Mouse (Mus musculus) embryonic stem cell, embryonic (primary cell): ENCODE measurements at regions not wholly inside any gene's neighbourhood (a gene's known extent, or its start where the extent isn't known, plus 50 kb on each side); places are given as distances from the start of the nearest gene placed in this dataset.
"Not testable (repeated sequence)": the region's sequence is repeated elsewhere in the genome, so short reads cannot be mapped to it uniquely, and the experiment has no call there.

Experiments
- CTCF ChIA-PET, 4 experiments: fragments of 300-600 bp in 2 of 4; fragments of 350-600 bp in 2 of 4; sonication (Branson Sonifier 250); formaldehyde crosslinking; loops; one replicate each; lab custom pipeline; 2022; ENCODE audit warnings: inconsistent platforms in 2 of 4; lab: Charles Lee
- POLR2A ChIA-PET, 4 experiments: fragments of 300-600 bp in 2 of 4; fragments of 350-600 bp in 2 of 4; sonication (Branson Sonifier 250); formaldehyde crosslinking; loops; one replicate each; lab custom pipeline; 2022; ENCODE audit warnings: antibody characterized with exemption in 4 of 4, inconsistent platforms in 1 of 4; lab: Charles Lee

DNA sequence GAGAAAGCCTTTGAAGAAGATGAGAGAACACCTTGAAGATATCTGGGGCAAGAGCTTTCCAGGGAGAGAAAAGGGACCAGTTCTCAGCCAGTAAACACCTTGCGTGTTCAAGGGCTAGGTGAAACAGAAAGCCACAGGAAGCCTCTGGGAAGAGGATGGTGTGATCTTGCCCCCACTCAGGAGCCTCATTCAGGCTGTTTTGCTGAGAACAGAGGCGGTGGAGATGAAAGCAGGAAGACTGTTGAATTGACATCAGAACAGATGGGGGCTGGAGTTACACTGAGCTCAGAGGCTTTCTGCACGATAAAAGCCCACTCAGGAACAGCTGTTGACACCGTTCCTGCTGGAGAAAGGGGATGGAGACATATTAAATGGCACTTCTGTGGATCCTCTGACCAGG, 262.5 kb downstream of the Dad1 start:
- ChIA-PET POLR2A (no interaction called here), CTCF (no interaction called here)

DNA sequence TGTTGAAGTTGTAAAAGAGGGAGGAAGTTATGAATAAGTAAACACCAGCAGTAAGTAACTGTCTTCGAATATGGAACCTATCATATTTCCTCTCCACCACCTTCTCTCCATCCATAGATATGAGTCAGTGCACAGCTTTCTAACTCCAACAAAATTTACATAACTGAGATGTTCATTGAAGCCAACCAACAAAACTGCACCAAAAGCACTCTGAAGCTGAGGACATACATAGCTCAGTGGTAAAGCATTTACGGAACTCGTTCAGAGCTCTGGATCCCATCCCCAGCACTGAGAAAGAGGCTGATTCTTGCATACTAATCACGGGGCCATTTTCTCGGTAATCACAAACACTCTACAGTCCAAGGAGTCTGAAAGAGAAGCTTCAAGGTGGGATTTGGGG, 273.1 kb downstream of the Dad1 start:
- ChIA-PET POLR2A (interaction anchor here in 1 of 4 experiments (0.7 kb wide), 1 partner anchor 31 kb away, joined by 3 read pairs; no protein-coding TSS in a partner anchor), CTCF (interaction anchor here in 1 of 4 experiments (0.6 kb wide), 1 partner anchor 1854 kb away, joined by 13 read pairs; no protein-coding TSS in a partner anchor)

DNA sequence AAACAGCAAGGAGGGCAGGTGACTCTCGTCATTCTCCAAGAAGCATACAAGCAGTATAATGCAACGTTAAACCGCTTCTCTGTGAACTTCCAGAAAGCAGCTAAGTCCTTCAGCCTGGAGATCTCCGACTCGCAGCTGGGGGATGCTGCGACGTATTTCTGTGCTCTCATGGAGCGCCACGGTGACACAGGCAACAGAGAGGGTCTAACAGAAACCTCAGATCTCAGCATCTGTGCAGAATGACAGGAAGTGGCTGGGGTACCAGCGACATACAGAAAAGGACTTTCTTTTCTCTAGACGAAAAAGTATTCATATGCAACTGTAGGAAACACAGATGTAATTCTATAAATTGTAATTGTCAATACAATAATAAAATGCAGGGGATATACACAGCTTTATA, 292.5 kb downstream of the Dad1 start:
- CTCF ChIA-PET, result interaction anchor here in 1 of 4 experiments (0.7 kb wide), 1 partner anchor 629 kb away, joined by 3 read pairs; no protein-coding TSS in a partner anchor
- POLR2A ChIA-PET, result not testable (repeated sequence)

DNA sequence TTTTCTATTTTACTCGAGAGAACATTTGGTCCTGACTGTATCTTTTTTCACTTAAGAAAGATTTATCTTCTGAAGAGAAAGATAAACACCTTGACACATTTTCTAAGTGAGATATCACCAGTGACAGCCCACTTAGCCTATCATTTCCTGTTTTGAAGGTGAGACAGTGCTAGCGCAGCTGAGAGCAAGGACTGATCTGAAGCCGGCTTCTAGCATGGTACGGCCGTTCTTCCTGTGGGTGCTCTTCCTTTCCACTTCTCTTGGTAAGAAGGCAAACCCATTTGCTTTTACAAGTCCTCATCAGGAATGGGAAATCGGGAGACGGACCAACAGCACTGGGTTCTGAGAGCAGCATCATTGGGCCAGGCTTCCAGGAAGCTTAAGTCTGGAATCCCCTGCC, 293.1 kb downstream of the Dad1 start:
- ChIA-PET CTCF (interaction anchor here in 1 of 4 experiments (0.7 kb wide), 1 partner anchor 629 kb away, joined by 3 read pairs; no protein-coding TSS in a partner anchor), POLR2A (no interaction called here)

DNA sequence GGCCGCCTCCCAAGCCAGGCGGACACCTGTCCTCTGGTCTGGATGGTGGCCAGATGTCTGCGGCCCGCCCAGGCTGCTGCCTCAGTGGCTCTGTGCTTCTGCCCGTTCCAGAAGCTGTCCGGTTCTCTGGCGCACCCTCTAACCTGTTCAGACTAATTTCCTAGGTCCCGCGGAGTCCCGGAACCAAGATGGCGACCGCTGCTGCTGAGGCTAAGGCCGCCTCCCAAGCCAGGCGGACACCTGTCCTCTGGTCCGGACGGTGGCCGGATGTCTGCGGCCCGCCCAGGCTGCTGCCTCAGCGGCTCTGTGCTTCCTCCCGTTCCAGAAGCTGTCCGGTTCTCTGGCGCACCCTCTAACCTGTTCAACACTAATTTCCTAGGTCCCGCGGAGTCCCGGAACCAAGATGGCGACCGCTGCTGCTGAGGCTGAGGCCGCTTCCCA, 318.1 kb downstream of the Dad1 start:
- CTCF ChIA-PET, POLR2A ChIA-PET: not testable (repeated sequence)

DNA sequence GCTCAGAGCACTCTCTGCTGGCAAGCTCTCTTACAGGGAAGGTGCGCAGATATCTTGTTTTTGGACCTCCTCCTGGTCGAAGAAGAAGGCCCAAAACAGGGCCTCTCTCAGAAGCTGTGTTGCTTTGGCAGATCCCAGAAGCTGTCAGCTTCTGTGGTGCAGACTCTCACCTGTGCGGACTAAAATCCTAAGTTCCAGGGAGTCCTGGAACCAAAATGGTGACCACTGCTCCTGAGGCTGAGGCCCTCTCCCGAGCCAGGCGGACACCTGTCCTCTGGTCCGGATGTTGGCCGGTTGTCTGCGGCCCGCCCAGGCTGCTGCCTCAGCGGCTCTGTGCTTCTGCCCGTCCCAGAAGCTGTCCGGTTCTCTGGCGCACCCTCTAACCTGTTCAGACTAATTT, 318.6 kb downstream of the Dad1 start:
- POLR2A ChIA-PET, CTCF ChIA-PET: not testable (repeated sequence)

DNA sequence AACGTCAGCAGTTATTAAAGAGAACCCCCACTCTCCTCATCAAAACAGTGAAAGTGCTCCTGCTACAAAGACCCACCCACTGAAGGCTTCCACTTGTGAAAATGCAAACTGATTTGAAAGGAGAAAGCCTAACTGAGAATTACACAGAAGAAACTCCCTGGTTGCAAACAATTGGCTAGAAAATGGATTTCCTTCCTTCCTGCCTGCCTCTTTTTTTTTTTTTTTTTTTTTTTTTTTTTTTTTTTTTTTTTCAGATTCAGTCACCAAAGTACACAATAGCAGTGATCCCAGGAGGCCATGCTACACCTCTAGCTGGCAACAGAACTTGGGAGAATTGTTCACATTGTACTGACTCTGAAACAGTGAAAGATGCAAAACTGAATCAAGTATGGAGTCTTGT, 343.0 kb downstream of the Dad1 start:
- POLR2A ChIA-PET, result no interaction called here
- CTCF ChIA-PET, result no interaction called here

DNA sequence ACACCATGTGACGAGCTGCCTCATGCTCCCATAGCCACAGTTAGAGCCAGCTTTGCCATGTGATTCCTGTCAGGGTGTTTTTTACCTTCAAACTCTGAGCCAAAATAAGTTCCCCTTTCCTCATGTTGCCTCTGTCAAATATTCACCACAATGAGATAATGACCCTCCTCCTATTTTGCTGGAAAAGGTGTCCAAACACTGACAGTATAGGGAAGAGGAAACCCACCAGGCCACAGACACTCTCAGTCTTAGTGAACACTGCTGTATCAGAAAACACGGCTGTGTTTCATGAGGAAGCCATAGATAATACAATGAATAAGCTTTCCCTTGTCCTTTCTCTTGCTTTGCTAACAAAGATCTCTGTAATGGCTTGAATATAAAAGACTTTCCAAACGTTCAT, 349.3 kb downstream of the Dad1 start:
- ChIA-PET POLR2A (interaction anchor here in 1 of 4 experiments (1.3 kb wide), 1 partner anchor 14 kb away, joined by 3 read pairs; no protein-coding TSS in a partner anchor), CTCF (no interaction called here)

DNA sequence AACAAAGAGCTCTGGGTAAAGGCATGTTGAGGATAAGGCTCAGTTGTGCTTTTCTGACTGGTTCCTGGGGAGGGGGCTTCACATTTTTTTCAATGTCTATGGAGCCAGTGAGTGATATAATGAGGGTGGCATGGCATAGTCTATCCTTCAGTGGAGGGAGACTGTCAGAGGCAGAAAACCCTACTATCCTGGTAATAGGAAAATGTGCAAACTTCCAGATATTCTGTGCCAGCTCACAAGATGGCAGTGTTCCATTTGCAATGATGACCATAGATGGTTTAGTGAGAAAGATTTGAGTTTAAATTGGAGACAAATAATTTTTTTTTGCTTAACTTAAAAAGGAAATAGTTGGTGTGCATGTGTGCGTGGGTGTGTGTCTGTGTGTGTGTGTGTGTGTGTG, 352.8 kb downstream of the Dad1 start:
- CTCF ChIA-PET, result interaction anchor here in 1 of 4 experiments (0.7 to 1.4 kb wide), 2 partner anchors 13 to 16 kb away, joined by 3 to 4 read pairs; no protein-coding TSS in a partner anchor
- POLR2A ChIA-PET, result no interaction called here

DNA sequence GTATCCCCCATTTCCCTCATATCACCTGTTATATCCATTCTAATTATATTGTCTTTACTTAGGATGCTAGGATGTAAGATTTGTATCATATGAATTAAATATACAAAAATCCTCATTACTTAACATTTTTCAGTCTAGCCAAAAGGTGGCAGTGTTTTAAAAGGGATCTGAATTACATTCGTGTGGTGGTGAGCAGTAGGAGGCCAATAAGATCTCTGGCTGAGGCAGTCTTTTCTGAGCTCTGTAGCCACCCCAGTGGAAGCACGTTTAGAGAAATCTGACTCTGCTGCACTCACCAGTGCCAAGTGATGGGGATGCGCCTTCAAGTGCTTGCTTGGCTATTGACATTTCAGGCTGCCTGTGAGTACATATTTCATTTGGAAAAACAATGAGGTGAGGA, 372.6 kb downstream of the Dad1 start:
- CTCF ChIA-PET, result interaction anchor here in 2 of 4 experiments (0.5 to 0.7 kb wide), 2 partner anchors 77 to 271 kb away, joined by 3 to 5 read pairs; no protein-coding TSS in a partner anchor
- POLR2A ChIA-PET, result no interaction called here

DNA sequence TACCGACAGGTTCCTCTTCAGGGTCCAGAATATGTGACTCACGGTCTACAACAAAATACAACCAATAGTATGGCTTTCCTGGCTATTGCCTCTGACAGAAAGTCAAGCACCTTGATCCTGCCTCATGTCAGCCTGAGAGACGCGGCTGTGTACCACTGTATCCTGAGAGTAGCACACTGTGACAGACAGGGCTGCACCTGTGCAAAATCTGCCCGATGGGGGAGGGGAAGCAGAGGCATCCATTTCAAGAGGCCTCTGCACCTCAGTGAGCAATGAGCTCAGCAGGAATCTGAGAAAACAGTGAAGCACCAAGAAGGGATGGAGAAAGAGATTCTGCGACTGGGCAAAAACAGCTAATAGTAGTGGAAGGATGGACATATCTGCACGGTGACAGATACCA, 377.3 kb downstream of the Dad1 start:
- ChIA-PET CTCF (no interaction called here), POLR2A (no interaction called here)

DNA sequence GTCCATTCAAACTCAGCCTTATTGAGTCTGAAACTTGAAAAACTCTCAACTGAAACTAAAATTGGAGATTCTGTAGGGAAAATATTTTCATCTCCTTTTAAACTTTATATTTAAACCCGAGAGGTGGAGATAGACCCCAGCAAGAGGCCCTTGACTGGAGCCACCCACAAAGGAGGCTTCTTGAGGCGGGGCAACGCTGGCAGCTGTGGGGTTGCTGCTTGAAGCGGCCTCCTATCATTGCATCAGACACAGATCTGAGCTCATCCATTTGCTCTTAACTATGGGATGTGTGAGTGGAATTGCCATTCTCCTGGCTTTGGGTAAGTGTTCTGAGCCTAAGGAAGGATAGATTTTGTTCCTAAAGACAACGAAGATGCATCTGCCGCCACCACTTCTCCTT, 378.2 kb downstream of the Dad1 start:
- CTCF ChIA-PET, result no interaction called here
- POLR2A ChIA-PET, result no interaction called here

DNA sequence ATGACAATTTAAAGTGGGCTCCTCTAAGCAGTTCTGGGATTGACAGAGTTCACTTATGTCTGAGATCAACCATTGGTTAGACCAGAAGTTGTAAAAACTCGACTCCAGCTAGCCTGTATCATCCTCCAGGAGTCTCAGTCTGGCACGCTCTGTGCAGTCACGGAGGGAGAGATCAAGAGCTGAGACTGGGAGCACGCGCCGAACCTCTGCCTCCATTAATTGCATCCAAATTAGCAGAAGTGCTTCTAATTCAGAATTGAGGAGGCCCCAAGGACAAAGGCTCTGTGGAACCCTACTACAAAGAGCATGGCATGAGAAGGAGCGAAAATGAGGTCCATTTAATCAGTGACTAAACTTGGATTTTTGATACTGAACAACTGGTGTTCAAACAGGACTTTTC, 406.9 kb downstream of the Dad1 start:
- CTCF ChIA-PET, result interaction anchor here in 1 of 4 experiments (1.2 kb wide), 1 partner anchor 43 kb away, joined by 3 read pairs; no protein-coding TSS in a partner anchor
- POLR2A ChIA-PET, result interaction anchor here in 2 of 4 experiments (0.7 to 0.8 kb wide), 2 partner anchors 255 to 388 kb away, joined by 4 to 9 read pairs; no protein-coding TSS in a partner anchor

DNA sequence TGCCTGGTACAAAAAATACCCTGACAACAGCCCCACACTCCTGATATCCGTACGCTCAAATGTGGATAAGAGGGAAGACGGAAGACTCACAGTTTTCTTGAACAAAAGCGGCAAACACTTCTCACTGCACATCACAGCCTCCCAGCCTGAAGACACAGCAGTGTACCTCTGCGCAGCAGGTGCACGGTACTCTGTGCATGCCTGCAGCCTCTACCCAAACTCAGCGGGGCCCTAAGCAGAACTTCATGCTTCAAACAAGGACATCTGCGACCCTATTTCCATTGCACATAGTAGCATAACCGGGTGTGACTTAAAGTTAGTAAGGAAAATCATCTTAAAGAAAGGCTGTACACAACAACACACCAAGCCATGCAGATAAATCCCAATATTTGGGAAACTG, 408.3 kb downstream of the Dad1 start:
- CTCF ChIA-PET, result interaction anchor here in 1 of 4 experiments (1.5 kb wide), 1 partner anchor 41 kb away, joined by 3 read pairs; no protein-coding TSS in a partner anchor
- POLR2A ChIA-PET, result no interaction called here

DNA sequence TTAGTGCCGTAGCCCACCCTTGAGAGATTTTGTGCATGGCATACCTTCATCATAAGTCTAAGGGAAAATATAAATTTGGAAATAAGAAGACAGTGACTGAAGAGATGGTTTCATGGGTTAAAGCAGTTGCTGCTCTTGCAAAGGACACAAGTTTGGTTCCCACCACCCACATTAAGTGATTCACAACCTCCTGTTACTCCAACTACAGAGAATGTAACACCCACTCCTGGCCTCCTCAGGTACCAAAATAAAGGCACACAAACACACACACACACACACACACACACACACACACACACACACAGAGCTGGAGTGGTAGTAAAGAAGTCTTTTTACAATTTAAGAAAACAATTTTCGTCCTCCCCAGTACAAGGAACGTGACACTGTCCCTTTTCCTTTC, 421.4 kb downstream of the Dad1 start:
- ChIA-PET POLR2A (no interaction called here), CTCF (no interaction called here)

DNA sequence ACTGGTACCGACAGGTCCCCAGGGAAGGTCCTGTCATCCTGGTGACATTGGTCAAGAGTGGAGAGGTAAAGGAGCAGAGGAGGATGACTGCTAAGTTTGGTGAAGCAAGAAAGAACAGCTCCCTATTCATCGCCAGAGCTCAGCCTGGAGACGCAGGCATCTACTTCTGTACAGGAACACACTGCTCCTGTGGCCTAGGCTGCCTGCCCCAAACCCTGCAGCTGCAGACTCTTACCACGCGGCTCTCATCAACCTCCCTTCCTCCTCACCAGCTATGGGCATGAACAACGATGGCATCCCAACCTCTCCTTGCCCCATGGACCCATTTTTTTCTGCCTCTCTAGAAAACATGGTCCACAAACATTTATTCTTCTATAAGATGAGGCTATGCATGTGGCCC, 422.3 kb downstream of the Dad1 start:
- CTCF ChIA-PET, result interaction anchor here in 1 of 4 experiments (0.6 kb wide), 1 partner anchor 26 kb away, joined by 4 read pairs; no protein-coding TSS in a partner anchor
- POLR2A ChIA-PET, result interaction anchor here in 1 of 4 experiments (0.6 kb wide), 1 partner anchor 35 kb away, joined by 5 read pairs; no protein-coding TSS in a partner anchor

DNA sequence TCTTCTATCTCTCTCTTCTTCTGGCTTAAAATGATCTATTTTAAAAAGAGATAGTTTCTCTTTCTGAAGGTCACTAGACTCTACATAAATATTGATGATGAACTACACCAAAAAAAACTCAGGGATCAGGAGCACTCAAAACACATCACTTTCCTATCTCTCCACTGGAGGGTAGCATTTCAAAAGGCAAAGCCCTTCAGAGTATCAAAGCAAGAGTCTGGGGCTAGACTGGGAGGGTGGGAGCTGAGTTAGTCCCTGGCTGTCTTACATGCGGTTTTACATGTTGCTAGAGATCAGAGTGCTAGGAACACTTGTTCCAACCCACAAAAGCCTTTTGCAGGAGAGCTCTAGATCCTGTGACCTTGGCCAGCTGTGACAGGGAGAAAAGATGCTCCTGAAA, 423.2 kb downstream of the Dad1 start:
- CTCF ChIA-PET, result interaction anchor here in 1 of 4 experiments (0.5 kb wide), 1 partner anchor 408 kb away, joined by 3 read pairs; no protein-coding TSS in a partner anchor
- POLR2A ChIA-PET, result no interaction called here

DNA sequence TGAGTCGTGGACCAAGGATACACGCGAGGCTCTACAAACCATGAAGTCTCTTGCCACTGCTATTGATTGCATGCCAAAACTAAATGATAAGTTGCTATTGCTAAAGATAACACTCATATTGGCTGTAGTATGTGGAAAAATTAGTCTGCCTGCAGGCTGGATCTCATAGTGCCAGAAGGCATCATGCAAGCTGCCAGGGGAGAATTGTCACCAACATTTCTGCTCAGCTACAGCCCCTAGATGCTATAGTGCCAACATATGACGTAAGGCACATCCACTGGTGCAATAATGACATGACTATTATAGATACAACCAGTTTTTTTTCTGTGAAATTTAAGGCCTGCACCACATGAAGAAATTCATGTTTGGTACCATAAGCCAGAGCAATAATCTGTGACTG, 427.1 kb downstream of the Dad1 start:
- POLR2A ChIA-PET, result no interaction called here
- CTCF ChIA-PET, result interaction anchor here in 1 of 4 experiments (0.6 kb wide), 1 partner anchor 20 kb away, joined by 3 read pairs; no protein-coding TSS in a partner anchor

DNA sequence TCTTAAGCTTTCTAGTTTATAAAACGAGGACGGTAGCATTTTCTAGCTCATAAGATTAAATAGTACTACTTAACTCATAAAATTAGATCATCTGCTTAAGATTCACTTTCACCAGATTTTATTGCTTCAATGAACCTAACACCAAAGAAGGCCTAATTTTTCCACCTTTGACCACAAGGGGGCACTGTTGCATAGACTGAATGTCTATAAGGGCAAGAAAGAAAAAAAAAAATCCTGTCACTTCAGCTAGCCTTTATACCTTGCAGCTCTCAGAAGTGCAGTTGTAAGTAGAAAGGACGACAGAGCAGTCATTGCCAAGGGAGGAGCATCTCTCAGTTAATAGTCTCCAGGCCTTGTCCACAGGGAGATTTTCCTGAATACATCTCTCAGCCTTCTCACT, 447.7 kb downstream of the Dad1 start:
- CTCF ChIA-PET, result interaction anchor here (0.5 to 1.5 kb wide), 9 partner anchors 20 to 1222 kb away, joined by 3 to 4 read pairs (median 3); no protein-coding TSS in a partner anchor
- POLR2A ChIA-PET, result no interaction called here
